Comparison of ENCODE assay signal across 10 mouse cellular contexts in the genomic region with DNA sequence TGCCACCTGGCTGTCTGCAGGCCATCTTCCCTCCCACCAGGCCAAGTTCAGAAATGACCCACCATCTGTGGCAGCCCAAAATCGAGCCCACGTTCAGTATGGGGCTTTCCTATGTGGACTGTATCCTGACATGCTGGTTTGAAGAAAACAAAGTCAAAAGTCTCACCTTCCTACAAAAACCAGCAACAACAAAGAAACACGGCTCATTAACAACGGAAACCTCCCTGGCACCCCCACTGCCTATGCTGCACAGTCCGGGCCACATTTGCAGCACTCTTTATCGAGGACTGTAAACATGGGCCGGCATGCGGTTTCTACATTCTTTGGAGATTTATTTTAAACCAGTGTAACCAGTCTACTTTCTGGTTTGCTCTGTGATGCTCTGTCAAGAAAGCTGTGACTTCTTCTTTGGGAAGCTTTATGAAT.
DNase-seq lines count a peak whose midpoint lies in the region; ATAC-seq and TF ChIP-seq lines count a peak whose summit lies in the region.
"Had no signal": no experiment of that assay in that cellular context is flagged by ENCODE, and none has a peak within 500 bp of the region (broad histone marks: within the 10 kb centered on the region; RNA-seq: fewer than 3 reads in every experiment).

No protein-coding gene starts in this region.

- H3K9me3 ChIP-seq in heart, embryonic 10.5 days, result no peaks in the 10 kb centered on the region
- H3K9me3 ChIP-seq in lung, embryonic 14.5 days (ENCODE audit: low read depth, low read length), result no peaks in the 10 kb centered on the region
- H3K9me3 ChIP-seq in heart, postnatal 0 days (replicated peaks; ENCODE audit: control insufficient read depth, low read length), result no peaks in the 10 kb centered on the region
- H3K9me3 ChIP-seq in neural tube, embryonic 15.5 days (replicated peaks), result no peaks in the 10 kb centered on the region
- H3K9me3 ChIP-seq: kidney, embryonic 15.5 days had no signal

- DNase-seq in heart, embryonic 10.5 days (ENCODE audit: low spot score), result peak; percentile 63
- DNase-seq in heart, adult 11 months, result no peak
- DNase-seq in lung, embryonic 14.5 days, result peak; percentile 55
- no peak for DNase-seq in lung, postnatal 25 days (ENCODE audit: low spot score)
- DNase-seq in heart, postnatal 0 days (ENCODE audit: low spot score), result no peak
- no peak for DNase-seq in thymus, postnatal 14 days
- DNase-seq in right cerebral cortex, postnatal 25 days, result no peak
- DNase-seq: thymus, postnatal 25 days had no signal

- no peak for TF ChIP-seq CTCF in lung, embryonic 14.5 days (IDR thresholded peaks at IDR 0.05; ENCODE audit: low read depth)
- TF ChIP-seq CTCF in heart, postnatal 0 days (IDR thresholded peaks at IDR 0.05; ENCODE audit: low read depth), result no peak

- H3K4me3 ChIP-seq in heart, embryonic 10.5 days, result no peak overlapping the region
- peak overlapping the region; percentile 23 for H3K4me3 ChIP-seq in lung, embryonic 14.5 days (ENCODE audit: low read depth, low read length)
- peak overlapping the region; percentile 14 for H3K4me3 ChIP-seq in heart, postnatal 0 days (ENCODE audit: low read depth, low read length)
- peak overlapping the region; percentile 24 for H3K4me3 ChIP-seq in neural tube, embryonic 15.5 days (replicated peaks)
- H3K4me3 ChIP-seq: kidney, embryonic 15.5 days had no signal

- no peak overlapping the region for H3K27ac ChIP-seq in heart, embryonic 10.5 days
- peak overlapping the region; percentile 40 for H3K27ac ChIP-seq in lung, embryonic 14.5 days (ENCODE audit: low read depth)
- peak overlapping the region; percentile 31 for H3K27ac ChIP-seq in heart, postnatal 0 days (ENCODE audit: low read depth)
- H3K27ac ChIP-seq in neural tube, embryonic 15.5 days (replicated peaks), result peak overlapping the region; percentile 72
- H3K27ac ChIP-seq: kidney, embryonic 15.5 days had no signal

- no peak for ATAC-seq in lung, embryonic 14.5 days (ENCODE audit: insufficient read depth)
- no peak for ATAC-seq in heart, postnatal 0 days (ENCODE audit: insufficient read depth, low read depth)
- no peak for ATAC-seq in neural tube, embryonic 15.5 days (ENCODE audit: low FRiP score)

- peak overlapping the region; percentile 95 for H3K4me2 ChIP-seq in lung, embryonic 14.5 days
- H3K4me2 ChIP-seq in heart, postnatal 0 days (ENCODE audit: low read depth, low read length), result peak overlapping the region; percentile 95
- peak overlapping the region; percentile 93 for H3K4me2 ChIP-seq in neural tube, embryonic 15.5 days
- H3K4me2 ChIP-seq: kidney, embryonic 15.5 days had no signal

- no peak for TF ChIP-seq EP300 in heart, postnatal 0 days (IDR thresholded peaks at IDR 0.05; ENCODE audit: low read depth)

- H3K36me3 ChIP-seq in heart, embryonic 10.5 days, result peaks cover 27% of the 10 kb centered on the region
- peaks cover 66% of the 10 kb centered on the region for H3K36me3 ChIP-seq in lung, embryonic 14.5 days (ENCODE audit: insufficient read depth)
- peaks cover 9% of the 10 kb centered on the region for H3K36me3 ChIP-seq in heart, postnatal 0 days (replicated peaks; ENCODE audit: control insufficient read depth, insufficient read depth, low read length)
- H3K36me3 ChIP-seq in neural tube, embryonic 15.5 days, result no peaks in the 10 kb centered on the region

- H3K4me1 ChIP-seq in heart, embryonic 10.5 days, result peaks cover 48% of the 10 kb centered on the region
- H3K4me1 ChIP-seq in lung, embryonic 14.5 days (ENCODE audit: insufficient read depth), result peaks cover 35% of the 10 kb centered on the region
- H3K4me1 ChIP-seq in heart, postnatal 0 days (ENCODE audit: control insufficient read depth, insufficient read depth), result peaks cover 71% of the 10 kb centered on the region
- H3K4me1 ChIP-seq in neural tube, embryonic 15.5 days, result peaks cover 26% of the 10 kb centered on the region

- H3K27me3 ChIP-seq in heart, embryonic 10.5 days (ENCODE audit: insufficient read depth, poor library complexity, severe bottlenecking), result no peaks in the 10 kb centered on the region
- no peaks in the 10 kb centered on the region for H3K27me3 ChIP-seq in lung, embryonic 14.5 days (ENCODE audit: insufficient read depth, low read length)
- no peaks in the 10 kb centered on the region for H3K27me3 ChIP-seq in heart, postnatal 0 days (ENCODE audit: control insufficient read depth, insufficient read depth, low read length)
- no peaks in the 10 kb centered on the region for H3K27me3 ChIP-seq in neural tube, embryonic 15.5 days (replicated peaks)

- 91% methylated on average over 8 of the region's 8 CpGs for WGBS in heart, embryonic 10.5 days
- WGBS in lung, embryonic 14.5 days, result 41% methylated on average over 8 of the region's 8 CpGs
- 49% methylated on average over 8 of the region's 8 CpGs for WGBS in heart, postnatal 0 days
- WGBS in neural tube, embryonic 15.5 days, result 56% methylated on average over 8 of the region's 8 CpGs

- peak overlapping the region; percentile 30; the same call in 1 of the 2 replicates for H3K9ac ChIP-seq in lung, embryonic 14.5 days
- H3K9ac ChIP-seq in heart, postnatal 0 days (replicated peaks; ENCODE audit: low read depth, low read length), result peak overlapping the region; percentile 22; the same call in 1 of the 2 replicates
- H3K9ac ChIP-seq in neural tube, embryonic 15.5 days (replicated peaks), result peak overlapping the region; percentile 5; the same call in 1 of the 2 replicates
- H3K9ac ChIP-seq: kidney, embryonic 15.5 days had no signal

Comparison
In these comparisons a context has a peak if more than half of its experiments do, and no peak if none do; other contexts are left out.
1. DNase-seq: peak in heart, embryonic 10.5 days (single experiment) and lung, embryonic 14.5 days (single experiment); none in heart, adult 11 months (single experiment), lung, postnatal 25 days (single experiment), heart, postnatal 0 days (single experiment), thymus, postnatal 14 days (single experiment) and right cerebral cortex, postnatal 25 days (single experiment).
2. Peak in every context shown above with its lines, with median percentiles within 50 percentile points of each other: H3K4me2 ChIP-seq and H3K9ac ChIP-seq.